Mouse (Mus musculus): ENCODE results near the gene Nln.

Nln gene

GRCm38 (mm10) chr13:104015246-104016105 is 93.9 kb downstream of the Nln start:
- peak; percentile 61 for DNase-seq (ENCODE audit: low spot score)

- DNase-seq (ENCODE audit: low spot score) = no peak
These were observed 95.4 kb downstream of the Nln start for GRCm38 (mm10) chr13:104014038-104014437.

- DNase-seq (ENCODE audit: low spot score) = no peak
These were observed 96.0 kb downstream of the Nln start for GRCm38 (mm10) chr13:104013380-104013779.

GRCm38 (mm10) chr13:104012214-104012833 is 97.1 kb downstream of the Nln start:
- no peak for DNase-seq (ENCODE audit: low spot score)

- DNase-seq (ENCODE audit: low spot score) = no peak
These were observed 98.1 kb downstream of the Nln start for GRCm38 (mm10) chr13:104011289-104011688.

GRCm38 (mm10) chr13:104005231-104005845 is 104.1 kb downstream of the Nln start:
- no peak for DNase-seq (ENCODE audit: low spot score)

GRCm38 (mm10) chr13:103994085-103994455 is 115.3 kb downstream of the Nln start:
- DNase-seq (ENCODE audit: low spot score) = no peak

- no peak for DNase-seq (ENCODE audit: low spot score)
These were observed 116.0 kb downstream of the Nln start for GRCm38 (mm10) chr13:103993142-103994084.

GRCm38 (mm10) chr13:103986660-103987059 is 122.8 kb downstream of the Nln start:
- DNase-seq (ENCODE audit: low spot score) = no peak

- no peak for DNase-seq (ENCODE audit: low spot score)
These were observed 123.7 kb downstream of the Nln start for GRCm38 (mm10) chr13:103985510-103986278.

GRCm38 (mm10) chr13:103982376-103982775 is 127.0 kb downstream of the Nln start:
- DNase-seq (ENCODE audit: low spot score) = no peak

GRCm38 (mm10) chr13:103980414-103980813 is 129.0 kb downstream of the Nln start:
- DNase-seq (ENCODE audit: low spot score) = no peak

GRCm38 (mm10) chr13:103978286-103978866 is 131.0 kb downstream of the Nln start:
- DNase-seq (ENCODE audit: low spot score) = no peak

GRCm38 (mm10) chr13:103977844-103978243 is 131.6 kb downstream of the Nln start:
- no peak for DNase-seq (ENCODE audit: low spot score)

- DNase-seq (ENCODE audit: low spot score) = no peak
These were observed 133.2 kb downstream of the Nln start for GRCm38 (mm10) chr13:103976181-103976724.

- no peak for DNase-seq (ENCODE audit: low spot score)
These were observed 134.3 kb downstream of the Nln start for GRCm38 (mm10) chr13:103975101-103975500.

GRCm38 (mm10) chr13:103973977-103974376 is 135.4 kb downstream of the Nln start:
- DNase-seq (ENCODE audit: low spot score) = no peak

All from layer of hippocampus, adult 11-12 months (tissue).